Mouse (Mus musculus): ENCODE data around the gene Impad1. TPM values are rescaled to one million over a fixed set of nuclear protein-coding genes. Genes with fewer than 3 reads are reported as not detected.

Gene Impad1
- total RNA-seq, 2 experiments from 2014 or later, result 60.0 to 62.3 TPM

GRCm38 (mm10) chr4:4717763-4718347, 75.3 kb downstream of the Impad1 start:
- DNase-seq (ENCODE audit: extremely low spot score in 1 of 2, low spot score in 1 of 2), result peak in 1 of 2 experiments; percentile 46

All from layer of hippocampus, postnatal 25 days (tissue).